Mouse (Mus musculus): ENCODE data around the gene Il9r. TPM values are rescaled to one million over a fixed set of nuclear protein-coding genes. Genes with fewer than 3 reads are reported as not detected.
"Not testable (repeated sequence)": the region's sequence is repeated elsewhere in the genome, so short reads cannot be mapped to it uniquely, and the experiment has no call there.

Gene Il9r
- polyA plus RNA-seq, 1 experiment from 2014 or later = 0.02 TPM

DNA sequence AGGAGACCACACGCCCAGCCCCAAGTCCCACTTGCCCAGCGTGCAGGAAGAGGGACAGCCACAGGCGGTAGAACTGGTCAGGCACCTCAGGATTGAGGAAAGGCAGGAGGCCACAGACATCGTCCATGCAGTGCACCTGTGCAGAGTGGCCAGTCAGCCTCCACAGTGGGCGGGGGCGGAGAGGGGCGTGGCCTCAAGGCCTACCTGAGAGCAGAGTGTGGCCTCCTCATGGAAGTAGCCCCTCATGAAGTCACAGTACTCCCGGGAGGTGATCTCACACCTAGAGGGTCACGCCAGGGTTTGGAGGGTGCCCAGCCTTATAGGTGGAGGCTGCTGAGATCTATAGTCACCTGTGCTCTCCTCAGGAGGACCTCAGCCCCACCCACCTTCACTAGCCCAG, 10.5 kb upstream of the Il9r start:
- H3K9me3 ChIP-seq (ENCODE audit: control insufficient read depth, low read length) = no peaks in the 10 kb centered on the region
- WGBS = 84% methylated on average over 9 of the region's 9 CpGs
- no peak overlapping the region for H3K4me2 ChIP-seq (ENCODE audit: low read depth, low read length)
- no peak overlapping the region for H3K27ac ChIP-seq (ENCODE audit: low read length)
- peaks cover 3% of the 10 kb centered on the region; the same call in 1 of the 2 replicates for H3K4me1 ChIP-seq (ENCODE audit: control insufficient read depth, insufficient read depth, low read length)
- H3K27me3 ChIP-seq (replicated peaks; ENCODE audit: control insufficient read depth, insufficient read depth, low read length) = no peaks in the 10 kb centered on the region
- H3K36me3 ChIP-seq (ENCODE audit: control insufficient read depth, insufficient read depth, low read length) = peaks cover 43% of the 10 kb centered on the region
- H3K4me3 ChIP-seq (ENCODE audit: low read length) = no peak overlapping the region
- H3K9ac ChIP-seq (ENCODE audit: low read depth, low read length) = no peak overlapping the region
- peak; percentile 13; the same call in 1 of the 2 replicates for ATAC-seq

DNA sequence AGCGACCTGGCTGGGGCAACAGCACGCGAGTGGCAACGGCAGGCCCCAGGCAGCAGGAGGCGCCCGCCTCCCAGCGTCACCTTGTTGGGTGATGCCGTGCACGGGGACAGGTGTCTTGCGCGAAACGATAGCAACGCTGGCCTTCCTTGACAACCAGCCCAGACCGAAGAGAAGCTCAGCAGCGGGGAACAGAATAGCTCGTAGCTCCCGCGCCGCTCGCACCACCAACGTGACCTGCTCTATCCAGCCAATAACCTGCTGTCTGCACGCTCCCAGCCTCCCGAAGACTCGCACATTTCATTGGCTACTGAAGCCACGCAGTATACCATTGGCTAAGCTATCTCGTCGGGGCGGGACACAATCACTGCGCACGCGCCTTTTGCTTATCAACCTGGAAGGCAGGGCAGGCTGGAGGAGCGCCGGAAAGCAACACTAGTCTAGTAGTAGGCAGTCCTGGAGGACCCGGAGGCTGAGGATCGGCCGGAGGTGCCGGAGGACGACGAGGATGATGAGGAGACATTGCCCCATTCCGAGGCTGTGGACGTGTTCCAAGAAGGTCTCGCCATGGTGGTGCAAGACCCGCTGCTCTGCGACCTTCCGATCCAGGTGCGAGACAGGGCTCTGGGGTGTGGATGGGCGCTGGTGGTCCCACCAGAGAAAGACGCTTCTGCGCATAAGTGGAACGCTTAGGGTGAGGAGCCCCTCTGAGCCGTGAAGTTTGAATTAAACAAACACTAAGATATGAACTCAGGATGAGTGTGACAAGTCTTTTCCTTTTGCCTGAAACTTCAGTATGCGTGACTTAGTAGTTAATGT, 5.2 kb upstream of the Il9r start, which contains the start of gene Snrnp25:
TSS of gene Snrnp25 (plus strand) at position 358 of the 816 bp plus-strand sequence.
- H3K36me3 ChIP-seq (ENCODE audit: control insufficient read depth, insufficient read depth, low read length) = peaks cover 8% of the 10 kb centered on the region; the same call in 1 of the 2 replicates
- H3K4me1 ChIP-seq (ENCODE audit: control insufficient read depth, insufficient read depth, low read length) = peaks cover 7% of the 10 kb centered on the region
- peak; percentile 100 for ATAC-seq
- H3K9ac ChIP-seq (ENCODE audit: low read depth, low read length) = peak within 1 kb of the TSS; percentile 77
- no peaks in the 10 kb centered on the region for H3K9me3 ChIP-seq (ENCODE audit: control insufficient read depth, low read length)
- peak within 1 kb of the TSS; percentile 69 for H3K4me3 ChIP-seq (ENCODE audit: low read length)
- 0 out of 2 replicates have a peak within 1 kb of the TSS, but pooled peaks have one; percentile 38 for H3K27ac ChIP-seq (ENCODE audit: low read length)
- H3K27me3 ChIP-seq (replicated peaks; ENCODE audit: control insufficient read depth, insufficient read depth, low read length) = no peaks in the 10 kb centered on the region
- peak within 1 kb of the TSS; percentile 74 for H3K4me2 ChIP-seq (ENCODE audit: low read depth, low read length)
- WGBS = under 1% methylated on average over 52 of the region's 52 CpGs

DNA sequence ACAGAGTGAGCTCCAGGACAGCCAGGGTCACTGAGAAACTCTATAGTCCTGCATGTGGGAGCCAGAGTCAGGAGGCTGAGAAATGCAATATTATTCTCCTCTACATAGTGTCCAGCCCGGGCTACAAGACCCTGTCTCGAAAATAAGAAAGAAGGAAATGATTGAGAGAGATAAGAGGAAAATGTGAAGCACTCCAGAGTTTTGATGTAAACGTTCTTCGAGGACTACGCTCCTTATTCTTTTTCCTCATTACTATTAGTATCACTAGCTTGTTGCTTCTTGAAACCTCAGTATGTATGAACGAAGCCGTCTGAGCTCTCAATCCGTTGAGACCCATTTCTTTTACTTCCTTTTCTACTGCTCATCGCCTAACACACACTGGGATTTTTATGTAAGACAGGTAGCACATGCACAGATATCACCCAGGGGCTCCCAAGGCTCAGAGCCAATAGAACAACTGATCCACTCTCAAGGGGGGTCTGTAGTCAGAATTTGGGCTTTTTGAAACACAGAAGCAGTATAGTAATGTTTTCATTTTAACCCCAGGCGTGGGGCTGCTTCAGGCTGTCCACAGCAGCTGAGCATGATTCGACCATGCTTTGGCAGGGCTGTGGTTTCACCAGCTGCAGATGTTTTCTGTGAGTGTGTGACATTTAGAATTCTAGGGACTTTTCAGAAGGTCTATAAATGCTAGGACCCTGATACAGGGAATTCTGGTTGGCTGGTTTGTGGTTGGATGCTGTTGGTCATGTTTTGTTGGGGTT, 2.0 kb upstream of the Il9r start:
- H3K9ac ChIP-seq (ENCODE audit: low read depth, low read length) = no peak overlapping the region
- WGBS = 73% methylated on average over 11 of the region's 11 CpGs

DNA sequence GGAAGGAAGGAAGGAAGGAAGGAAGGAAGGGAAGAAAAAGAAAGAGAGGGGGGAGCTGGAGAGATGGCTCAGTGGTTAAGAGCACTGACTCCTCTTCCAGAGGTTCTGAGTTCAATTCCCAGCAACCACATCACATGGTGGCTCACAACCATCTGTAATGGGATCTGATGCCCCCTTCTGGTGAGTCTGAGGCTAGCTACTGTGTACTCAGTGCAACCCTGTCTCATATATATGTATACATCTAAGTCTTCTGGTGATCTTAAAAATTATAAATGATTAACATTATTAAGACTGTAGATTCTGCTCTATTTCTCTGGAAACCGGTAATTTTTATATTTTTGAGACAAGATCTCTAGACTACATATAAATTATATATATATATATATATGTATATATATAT, 913 bp upstream of the Il9r start:
- H3K4me1 ChIP-seq (ENCODE audit: control insufficient read depth, insufficient read depth, low read length); H3K4me3 ChIP-seq (ENCODE audit: low read length); H3K9me3 ChIP-seq (ENCODE audit: control insufficient read depth, low read length); H3K4me2 ChIP-seq (ENCODE audit: low read depth, low read length); H3K36me3 ChIP-seq (ENCODE audit: control insufficient read depth, insufficient read depth, low read length); ATAC-seq; H3K9ac ChIP-seq (ENCODE audit: low read depth, low read length); H3K27me3 ChIP-seq (replicated peaks; ENCODE audit: control insufficient read depth, insufficient read depth, low read length); H3K27ac ChIP-seq (ENCODE audit: low read length): not testable (repeated sequence)
- WGBS = 79% methylated on average over 1 of the region's 1 CpGs

More for the DNA sequence above, 2.0 kb upstream of the Il9r start:
- H3K36me3 ChIP-seq (ENCODE audit: control insufficient read depth, insufficient read depth, low read length) = no peaks in the 10 kb centered on the region
- H3K9me3 ChIP-seq (ENCODE audit: control insufficient read depth, low read length) = no peaks in the 10 kb centered on the region
- H3K4me2 ChIP-seq (ENCODE audit: low read depth, low read length) = no peak overlapping the region
- no peaks in the 10 kb centered on the region for H3K27me3 ChIP-seq (replicated peaks; ENCODE audit: control insufficient read depth, insufficient read depth, low read length)
- H3K27ac ChIP-seq (ENCODE audit: low read length) = no peak overlapping the region
- peaks cover 11% of the 10 kb centered on the region for H3K4me1 ChIP-seq (ENCODE audit: control insufficient read depth, insufficient read depth, low read length)
- no peak overlapping the region for H3K4me3 ChIP-seq (ENCODE audit: low read length)
- no peak for ATAC-seq

DNA sequence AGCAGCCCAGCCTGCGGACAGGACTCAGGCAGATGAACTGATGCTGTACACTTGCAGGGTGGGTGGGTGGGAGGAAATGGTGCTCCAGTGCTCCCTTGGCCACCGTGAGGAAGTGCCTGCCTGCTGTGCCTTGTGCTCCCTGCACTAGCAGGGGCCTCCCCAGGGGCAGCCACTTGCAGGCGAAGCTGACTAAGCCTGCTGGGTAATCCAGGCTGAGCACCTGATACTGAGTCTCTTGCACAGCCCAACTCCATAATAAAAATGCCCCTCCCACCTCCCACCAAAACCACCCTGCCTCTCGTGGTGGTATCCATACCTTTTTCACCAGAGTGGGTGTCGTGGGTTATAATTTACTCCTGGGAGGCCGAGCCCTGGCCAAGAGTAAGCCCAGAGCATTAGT, 849 bp downstream of the Il9r start:
- Histone ChIP-seq H3K27me3 (replicated peaks; ENCODE audit: control insufficient read depth, insufficient read depth, low read length) (no peaks in the 10 kb centered on the region), H3K4me1 (ENCODE audit: control insufficient read depth, insufficient read depth, low read length) (peaks cover 4% of the 10 kb centered on the region; the same call in 1 of the 2 replicates), H3K9ac (ENCODE audit: low read depth, low read length) (no peak overlapping the region), H3K4me2 (ENCODE audit: low read depth, low read length) (no peak overlapping the region), H3K4me3 (ENCODE audit: low read length) (no peak overlapping the region), H3K36me3 (ENCODE audit: control insufficient read depth, insufficient read depth, low read length) (no peaks in the 10 kb centered on the region), H3K9me3 (ENCODE audit: control insufficient read depth, low read length) (no peaks in the 10 kb centered on the region), H3K27ac (ENCODE audit: low read length) (no peak overlapping the region)
- WGBS = 45% methylated on average over 6 of the region's 6 CpGs
- 0 out of 2 replicates have a peak, but pooled peaks have one; percentile 19 for ATAC-seq

DNA sequence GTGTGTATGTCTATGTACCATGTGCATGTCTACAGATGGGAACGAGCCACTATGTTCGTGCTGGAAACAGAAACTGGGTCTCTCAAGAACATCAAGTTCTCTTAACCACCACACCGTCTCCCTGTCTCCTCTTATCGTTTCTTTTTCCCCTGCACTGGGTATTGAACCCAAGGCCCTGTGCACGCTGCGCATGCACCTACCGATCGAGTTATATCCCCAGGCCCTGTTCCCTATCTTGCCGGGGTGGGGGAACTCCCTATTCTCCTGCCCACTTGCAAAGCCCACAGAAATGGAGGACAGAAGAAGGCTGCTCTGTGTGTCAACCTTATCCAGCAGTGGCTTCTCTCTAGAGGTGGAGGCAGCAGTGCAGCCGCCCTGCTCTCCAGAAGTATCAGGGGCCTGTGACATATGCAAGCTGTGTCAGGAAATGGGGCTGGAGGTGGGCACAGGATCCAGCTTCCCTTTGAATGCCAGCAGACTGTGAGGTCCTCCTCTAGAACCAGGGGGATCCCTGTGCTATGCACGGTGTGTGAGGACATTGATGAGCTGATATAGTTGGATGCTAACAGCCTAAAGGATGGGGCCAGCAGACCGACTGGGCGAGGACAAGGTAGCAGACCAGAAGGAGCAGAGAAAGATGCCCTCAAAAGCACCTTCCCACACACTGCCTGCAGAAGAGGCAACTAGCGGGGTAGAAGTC, 1.7 kb downstream of the Il9r start:
- ATAC-seq = no peak
- no peaks in the 10 kb centered on the region for H3K27me3 ChIP-seq (replicated peaks; ENCODE audit: control insufficient read depth, insufficient read depth, low read length)

DNA sequence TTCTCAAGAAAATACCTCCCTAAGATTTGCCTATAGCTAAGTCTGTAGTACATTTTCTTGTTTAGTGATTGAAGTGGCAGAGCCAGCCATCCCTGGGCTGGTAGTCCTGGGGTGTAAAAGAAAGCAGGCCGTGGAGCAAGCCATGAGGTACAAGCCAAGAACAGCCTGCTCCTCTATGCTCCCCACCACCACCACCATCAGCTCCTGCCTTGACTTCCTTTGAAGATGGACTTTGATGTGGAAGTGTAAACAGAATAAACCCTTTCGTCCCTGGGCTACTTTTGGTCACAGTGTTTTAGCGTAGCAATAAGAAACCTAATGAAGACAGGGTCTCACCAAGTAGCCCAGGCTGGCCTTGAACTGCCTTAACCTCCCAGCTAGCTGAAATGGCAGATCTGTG, 2.3 kb downstream of the Il9r start:
- Histone ChIP-seq H3K9ac (ENCODE audit: low read depth, low read length) (no peak overlapping the region), H3K36me3 (ENCODE audit: control insufficient read depth, insufficient read depth, low read length) (no peaks in the 10 kb centered on the region), H3K4me2 (ENCODE audit: low read depth, low read length) (no peak overlapping the region), H3K27ac (ENCODE audit: low read length) (no peak overlapping the region), H3K4me3 (ENCODE audit: low read length) (no peak overlapping the region), H3K27me3 (replicated peaks; ENCODE audit: control insufficient read depth, insufficient read depth, low read length) (no peaks in the 10 kb centered on the region), H3K4me1 (ENCODE audit: control insufficient read depth, insufficient read depth, low read length) (peaks cover 4% of the 10 kb centered on the region; the same call in 1 of the 2 replicates), H3K9me3 (ENCODE audit: control insufficient read depth, low read length) (no peaks in the 10 kb centered on the region)
- no peak for ATAC-seq
- WGBS = 34% methylated on average over 3 of the region's 3 CpGs

More for the DNA sequence above, 1.7 kb downstream of the Il9r start:
- WGBS = 72% methylated on average over 14 of the region's 14 CpGs
- no peak overlapping the region for H3K4me3 ChIP-seq (ENCODE audit: low read length)
- H3K27ac ChIP-seq (ENCODE audit: low read length) = no peak overlapping the region
- no peak overlapping the region for H3K9ac ChIP-seq (ENCODE audit: low read depth, low read length)
- H3K9me3 ChIP-seq (ENCODE audit: control insufficient read depth, low read length) = no peaks in the 10 kb centered on the region
- H3K4me2 ChIP-seq (ENCODE audit: low read depth, low read length) = no peak overlapping the region
- peaks cover 4% of the 10 kb centered on the region; the same call in 1 of the 2 replicates for H3K4me1 ChIP-seq (ENCODE audit: control insufficient read depth, insufficient read depth, low read length)
- H3K36me3 ChIP-seq (ENCODE audit: control insufficient read depth, insufficient read depth, low read length) = no peaks in the 10 kb centered on the region

DNA sequence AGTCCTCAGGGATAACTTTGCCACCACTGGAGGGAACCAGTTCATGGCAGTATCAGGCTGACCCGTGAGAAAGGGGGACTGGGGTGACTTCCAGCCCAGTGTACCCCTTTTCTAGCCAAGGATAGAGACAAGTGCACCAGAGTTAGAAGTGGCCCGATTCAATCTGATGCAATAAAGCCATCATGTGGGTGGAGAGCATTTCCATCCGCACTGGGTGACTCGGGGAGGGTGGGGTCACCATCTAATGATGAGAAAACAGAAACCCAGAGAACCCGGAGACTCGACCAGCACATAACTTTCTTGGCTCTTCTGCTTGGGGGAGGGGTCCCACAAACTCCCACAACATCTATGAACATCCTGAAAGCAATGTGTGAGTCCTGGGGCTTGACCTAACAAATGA, 3.4 kb downstream of the Il9r start:
- no peaks in the 10 kb centered on the region for H3K36me3 ChIP-seq (ENCODE audit: control insufficient read depth, insufficient read depth, low read length)
- no peak overlapping the region for H3K4me3 ChIP-seq (ENCODE audit: low read length)
- no peak overlapping the region for H3K9ac ChIP-seq (ENCODE audit: low read depth, low read length)
- no peaks in the 10 kb centered on the region for H3K9me3 ChIP-seq (ENCODE audit: control insufficient read depth, low read length)
- WGBS = 54% methylated on average over 6 of the region's 6 CpGs
- no peak overlapping the region for H3K27ac ChIP-seq (ENCODE audit: low read length)
- no peak for ATAC-seq
- peaks cover 4% of the 10 kb centered on the region; the same call in 1 of the 2 replicates for H3K4me1 ChIP-seq (ENCODE audit: control insufficient read depth, insufficient read depth, low read length)
- H3K4me2 ChIP-seq (ENCODE audit: low read depth, low read length) = no peak overlapping the region
- H3K27me3 ChIP-seq (replicated peaks; ENCODE audit: control insufficient read depth, insufficient read depth, low read length) = no peaks in the 10 kb centered on the region
